Comparison of ENCODE assay signal across 25 mouse cellular contexts in genomic region chr6:135165191-135165590, GRCm38 (mm10). TPM values are rescaled to one million over a fixed set of nuclear protein-coding genes. Genes with fewer than 3 reads are reported as not detected.
DNase-seq lines count a peak whose midpoint lies in the region; ATAC-seq and TF ChIP-seq lines count a peak whose summit lies in the region.
"Had no signal": no experiment of that assay in that cellular context is flagged by ENCODE, and none has a peak within 500 bp of the region (broad histone marks: within the 10 kb centered on the region; RNA-seq: fewer than 3 reads in every experiment).

No protein-coding gene starts in this region.

- 25% methylated on average over 3 of the region's 3 CpGs for WGBS in intestine, postnatal 0 days
- 56% methylated on average over 3 of the region's 3 CpGs for WGBS in intestine, embryonic 15.5 days
- 16% methylated on average over 3 of the region's 3 CpGs for WGBS in liver, embryonic 15.5 days (ENCODE audit: insufficient replicate concordance)
- 90% methylated on average over 3 of the region's 3 CpGs for WGBS in forebrain, embryonic 10.5 days
- WGBS in hindbrain, embryonic 16.5 days = 80% methylated on average over 3 of the region's 3 CpGs

- TF ChIP-seq CTCF in intestine, postnatal 0 days (IDR thresholded peaks at IDR 0.05; ENCODE audit: low read depth) = no peak

- H3K9me3 ChIP-seq in intestine, postnatal 0 days (ENCODE audit: control insufficient read depth) = no peaks in the 10 kb centered on the region
- H3K9me3 ChIP-seq in intestine, embryonic 15.5 days = no peaks in the 10 kb centered on the region
- no peaks in the 10 kb centered on the region for H3K9me3 ChIP-seq in liver, embryonic 15.5 days (replicated peaks)
- no peaks in the 10 kb centered on the region for H3K9me3 ChIP-seq in forebrain, embryonic 10.5 days
- no peaks in the 10 kb centered on the region for H3K9me3 ChIP-seq in hindbrain, embryonic 16.5 days (ENCODE audit: control insufficient read depth, low read length)
- H3K9me3 ChIP-seq: limb, embryonic 10.5 days; neural tube, embryonic 15.5 days had no signal

- no peaks in the 10 kb centered on the region for H3K27me3 ChIP-seq in intestine, postnatal 0 days (replicated peaks; ENCODE audit: control insufficient read depth, insufficient read depth, low read length)
- H3K27me3 ChIP-seq in intestine, embryonic 15.5 days (replicated peaks) = no peaks in the 10 kb centered on the region
- no peaks in the 10 kb centered on the region for H3K27me3 ChIP-seq in liver, embryonic 15.5 days
- peaks cover 21% of the 10 kb centered on the region for H3K27me3 ChIP-seq in forebrain, embryonic 10.5 days (ENCODE audit: poor library complexity, severe bottlenecking)
- H3K27me3 ChIP-seq in hindbrain, embryonic 16.5 days (replicated peaks; ENCODE audit: control insufficient read depth, insufficient read depth, low read length) = no peaks in the 10 kb centered on the region; the same call in 1 of the 2 replicates

- H3K4me2 ChIP-seq in intestine, postnatal 0 days (replicated peaks; ENCODE audit: low read depth) = 0 out of 2 replicates have a peak overlapping the region, but pooled peaks have one; percentile 2
- no peak overlapping the region for H3K4me2 ChIP-seq in intestine, embryonic 15.5 days (replicated peaks)
- peak overlapping the region; percentile 67 for H3K4me2 ChIP-seq in liver, embryonic 15.5 days
- no peak overlapping the region for H3K4me2 ChIP-seq in hindbrain, embryonic 16.5 days (ENCODE audit: low read length)
- H3K4me2 ChIP-seq: hindbrain, embryonic 14.5 days; neural tube, embryonic 15.5 days had no signal

- H3K27ac ChIP-seq in intestine, postnatal 0 days (ENCODE audit: low read depth, low read length) = no peak overlapping the region
- no peak overlapping the region for H3K27ac ChIP-seq in intestine, embryonic 15.5 days
- peak overlapping the region; percentile 96 for H3K27ac ChIP-seq in liver, embryonic 15.5 days (replicated peaks)
- H3K27ac ChIP-seq in forebrain, embryonic 10.5 days = no peak overlapping the region
- no peak overlapping the region for H3K27ac ChIP-seq in hindbrain, embryonic 16.5 days (ENCODE audit: low read depth, low read length)
- H3K27ac ChIP-seq: hindbrain, embryonic 14.5 days; kidney, postnatal 0 days; limb, embryonic 10.5 days; neural tube, embryonic 15.5 days had no signal

- H3K9ac ChIP-seq in intestine, postnatal 0 days (ENCODE audit: low read depth, low read length) = no peak overlapping the region
- H3K9ac ChIP-seq in intestine, embryonic 15.5 days = no peak overlapping the region
- H3K9ac ChIP-seq in liver, embryonic 15.5 days = peak overlapping the region; percentile 59
- no peak overlapping the region for H3K9ac ChIP-seq in hindbrain, embryonic 16.5 days (ENCODE audit: low read depth, low read length)
- H3K9ac ChIP-seq: hindbrain, embryonic 14.5 days; neural tube, embryonic 15.5 days had no signal

- no peak overlapping the region for H3K4me3 ChIP-seq in intestine, postnatal 0 days (ENCODE audit: low read depth, low read length)
- H3K4me3 ChIP-seq in intestine, embryonic 15.5 days (replicated peaks) = no peak overlapping the region
- H3K4me3 ChIP-seq in liver, embryonic 15.5 days (replicated peaks) = peak overlapping the region; percentile 71
- no peak overlapping the region for H3K4me3 ChIP-seq in forebrain, embryonic 10.5 days
- H3K4me3 ChIP-seq in hindbrain, embryonic 16.5 days (ENCODE audit: low read length) = no peak overlapping the region
- H3K4me3 ChIP-seq: limb, embryonic 10.5 days; neural tube, embryonic 15.5 days had no signal

- H3K4me1 ChIP-seq in intestine, postnatal 0 days (replicated peaks; ENCODE audit: control insufficient read depth, insufficient read depth, low read length) = no peaks in the 10 kb centered on the region; the same call in none of the 2 replicates
- 0 out of 2 replicates have a peak, but pooled peaks cover 3% of the 10 kb centered on the region for H3K4me1 ChIP-seq in intestine, embryonic 15.5 days (replicated peaks)
- peaks cover 80% of the 10 kb centered on the region for H3K4me1 ChIP-seq in liver, embryonic 15.5 days (replicated peaks)
- H3K4me1 ChIP-seq in forebrain, embryonic 10.5 days = peaks cover 25% of the 10 kb centered on the region
- peaks cover 2% of the 10 kb centered on the region; the same call in 1 of the 2 replicates for H3K4me1 ChIP-seq in hindbrain, embryonic 16.5 days (ENCODE audit: control insufficient read depth, insufficient read depth, low read depth, low read length)

- ATAC-seq in intestine, postnatal 0 days = no peak
- ATAC-seq in intestine, embryonic 15.5 days = no peak
- ATAC-seq in liver, embryonic 15.5 days (ENCODE audit: insufficient read depth) = peak; percentile 11; the same call in 1 of the 2 replicates
- ATAC-seq in hindbrain, embryonic 16.5 days = no peak
- ATAC-seq: forebrain, embryonic 16.5 days; midbrain, embryonic 16.5 days had no signal

- H3K36me3 ChIP-seq in intestine, postnatal 0 days (ENCODE audit: control insufficient read depth, insufficient read depth) = no peaks in the 10 kb centered on the region
- H3K36me3 ChIP-seq in intestine, embryonic 15.5 days = no peaks in the 10 kb centered on the region
- peaks cover 32% of the 10 kb centered on the region for H3K36me3 ChIP-seq in liver, embryonic 15.5 days (replicated peaks)
- no peaks in the 10 kb centered on the region for H3K36me3 ChIP-seq in forebrain, embryonic 10.5 days (replicated peaks)
- H3K36me3 ChIP-seq in hindbrain, embryonic 16.5 days (ENCODE audit: control insufficient read depth, insufficient read depth, low read length) = no peaks in the 10 kb centered on the region
- H3K36me3 ChIP-seq: limb, embryonic 10.5 days; neural tube, embryonic 15.5 days had no signal

- peak; percentile 33 for DNase-seq in adipocyte (ENCODE audit: low spot score)
- peak; percentile 43 to 65 for DNase-seq in kidney, postnatal 36 days
- DNase-seq in forebrain, embryonic 10.5 days (ENCODE audit: extremely low spot score, low spot score) = no peak
- DNase-seq: adrenal gland, postnatal 36 days; B cell, adult 2 months; cerebellum, adult 9-11 months; gastrocnemius, postnatal 36 days; heart, postnatal 36 days; lung, adult 2 months; lung, postnatal 4 days; thymus, adult 18-20 months; thymus, postnatal 4 days had no signal

RNA-seq across cellular contexts. Expression of gene Fam234b, which starts 32.6 kb away (rescaled TPM):
- 20.9 and 21.7 TPM in 2 replicates for polyA plus RNA-seq in intestine, postnatal 0 days (2015; fragmentation: Nextera tagmentation; extraction: Ambion mirVana)
- 36.3 and 42.0 TPM in 2 replicates for polyA plus RNA-seq in intestine, embryonic 15.5 days (2015; fragmentation: Nextera tagmentation; extraction: Ambion mirVana)
- 30.3 and 34.4 TPM in 2 replicates for polyA plus RNA-seq in liver, embryonic 15.5 days (2015; fragmentation: Nextera tagmentation; extraction: Ambion mirVana)
- 23.3 and 25.4 TPM in 2 replicates for polyA plus RNA-seq in forebrain, embryonic 10.5 days (2016; fragmentation: Nextera tagmentation; extraction: Ambion mirVana)
- 110 and 120 TPM in 2 replicates for polyA plus RNA-seq in hindbrain, embryonic 16.5 days (2015; fragmentation: Nextera tagmentation; extraction: Ambion mirVana)

RNA-seq across cellular contexts. Expression of gene Hebp1, which starts 32.6 kb away (rescaled TPM):
- polyA plus RNA-seq in intestine, postnatal 0 days (2015; fragmentation: Nextera tagmentation; extraction: Ambion mirVana) = 62.8 and 78.9 TPM in 2 replicates
- 45.1 and 58.0 TPM in 2 replicates for polyA plus RNA-seq in intestine, embryonic 15.5 days (2015; fragmentation: Nextera tagmentation; extraction: Ambion mirVana)
- polyA plus RNA-seq in liver, embryonic 15.5 days (2015; fragmentation: Nextera tagmentation; extraction: Ambion mirVana) = 116 and 117 TPM in 2 replicates
- 3.5 and 7.6 TPM in 2 replicates for polyA plus RNA-seq in forebrain, embryonic 10.5 days (2016; fragmentation: Nextera tagmentation; extraction: Ambion mirVana)
- polyA plus RNA-seq in hindbrain, embryonic 16.5 days (2015; fragmentation: Nextera tagmentation; extraction: Ambion mirVana) = 5.9 and 9.4 TPM in 2 replicates

RNA-seq across cellular contexts. Expression of gene Gprc5d, which starts 47.1 kb away (rescaled TPM):
- not detected in 2 replicates for polyA plus RNA-seq in intestine, postnatal 0 days (2015; fragmentation: Nextera tagmentation; extraction: Ambion mirVana)
- polyA plus RNA-seq in intestine, embryonic 15.5 days (2015; fragmentation: Nextera tagmentation; extraction: Ambion mirVana) = not detected in 2 replicates
- 0.08 and 0.15 TPM in 2 replicates for polyA plus RNA-seq in liver, embryonic 15.5 days (2015; fragmentation: Nextera tagmentation; extraction: Ambion mirVana)
- polyA plus RNA-seq in forebrain, embryonic 10.5 days (2016; fragmentation: Nextera tagmentation; extraction: Ambion mirVana) = 0.11 TPM in 1 of 2 replicates, not detected in the other
- not detected in 2 replicates for polyA plus RNA-seq in hindbrain, embryonic 16.5 days (2015; fragmentation: Nextera tagmentation; extraction: Ambion mirVana)
- polyA plus RNA-seq: embryonic facial prominence, embryonic 11.5 days; forebrain, embryonic 16.5 days; heart, embryonic 14.5 days; hindbrain, embryonic 14.5 days; limb, embryonic 10.5 days; midbrain, embryonic 16.5 days; neural tube, embryonic 15.5 days; stomach, embryonic 14.5 days had no signal

Comparison
In these comparisons a context has a peak if more than half of its experiments do, and no peak if none do; other contexts are left out.
1. H3K4me2 ChIP-seq: peak in intestine, postnatal 0 days (single experiment) and liver, embryonic 15.5 days (single experiment); none in intestine, embryonic 15.5 days (single experiment) and hindbrain, embryonic 16.5 days (single experiment).